Mouse (Mus musculus) bone marrow, adult 2 months (tissue): Measurements from ENCODE around the gene Lhpp.

Source experiments
- CTCF ChIP-seq: fragments of 200-500 bp; IDR thresholded peaks from 2 replicates; pipeline ENCODE4 v1.5.1; 2011; ENCODE audit warnings: low read length, control low read depth; ENCODE audit not compliant: control insufficient read depth, insufficient read depth
- POLR2A ChIP-seq: fragments of 200-500 bp; IDR thresholded peaks from 2 replicates; pipeline ENCODE4 v1.6.1; 2011; ENCODE audit warnings: low read depth, mild to moderate bottlenecking, control low read depth, low read length, borderline replicate concordance; ENCODE audit not compliant: control insufficient read depth

DNA sequence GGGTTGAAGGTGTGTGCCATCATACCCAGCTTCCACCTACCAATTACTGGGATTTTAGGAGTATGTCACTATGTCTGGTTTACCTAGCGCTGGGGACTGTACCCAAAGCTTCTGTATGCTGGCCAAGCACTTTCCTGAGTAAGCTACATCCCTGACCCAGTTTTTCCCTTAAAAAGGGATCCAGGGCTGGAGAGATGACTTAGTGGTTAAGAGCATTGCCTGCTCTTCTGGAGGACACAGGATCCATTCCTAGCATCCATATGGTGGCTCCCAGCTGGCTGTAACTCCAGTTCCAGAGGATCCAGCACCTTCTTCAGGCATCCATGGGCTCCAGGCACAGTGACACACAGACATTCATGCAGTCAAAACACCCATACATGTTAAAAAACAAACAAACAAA, 36.1 kb downstream of the Lhpp start:
- TF ChIP-seq CTCF (no peak), POLR2A (no peak)
